Mouse (Mus musculus): ENCODE results near the gene Naa16.

- TF ChIP-seq EP300 (IDR thresholded peaks at IDR 0.05; ENCODE audit: insufficient read depth, low read depth, low read length): no peak
- no peak for TF ChIP-seq POLR2A (IDR thresholded peaks at IDR 0.05; ENCODE audit: insufficient read depth, low read length)
Measured at GRCm38 (mm10) chr14:79346384-79346783, 44.2 kb downstream of the Naa16 start.

Data from ES-Bruce4 (cell line).